Mouse (Mus musculus): ENCODE measurements around the gene Cdhr3. TPM values are rescaled to one million over a fixed set of nuclear protein-coding genes. Genes with fewer than 3 reads are reported as not detected.

Gene Cdhr3
- not detected in 2 replicates for polyA plus RNA-seq (2012; ENCODE audit: low replicate concordance)

DNA sequence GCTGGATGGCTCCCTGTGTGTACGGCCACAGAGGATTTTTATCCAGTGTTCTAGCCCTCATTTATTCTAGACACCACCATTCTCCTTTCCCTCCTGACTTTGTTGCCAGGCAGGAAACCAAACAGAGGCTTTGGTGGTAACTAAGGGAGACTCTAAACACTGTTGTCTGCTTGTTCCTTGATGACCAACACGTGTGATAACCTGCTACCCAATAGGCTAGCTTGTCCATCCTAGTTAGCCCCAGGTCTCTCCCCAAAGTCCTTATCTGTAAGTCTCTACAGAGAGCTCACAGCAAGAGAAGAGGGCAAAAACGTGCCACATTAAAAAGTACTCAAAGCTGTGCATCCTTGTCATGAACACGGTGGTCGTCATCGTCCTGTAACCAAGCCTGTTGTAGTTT, at the start of gene Cdhr3:
Gene Cdhr3 (minus strand): TSS at position 101 of the 400 bp plus-strand sequence.

Other genes starting within 250 kb of the Cdhr3 start
- gene Sypl, start 139.0 kb downstream of the Cdhr3 start, polyA plus RNA-seq (2012; ENCODE audit: low replicate concordance), result 2.4 and 11.5 TPM in 2 replicates
- gene Atxn7l1, start 54.8 kb upstream of the Cdhr3 start, polyA plus RNA-seq (2012; ENCODE audit: low replicate concordance), result 26.3 and 40.4 TPM in 2 replicates